Comparison of ENCODE assay signal across 8 mouse cellular contexts in the genomic region with DNA sequence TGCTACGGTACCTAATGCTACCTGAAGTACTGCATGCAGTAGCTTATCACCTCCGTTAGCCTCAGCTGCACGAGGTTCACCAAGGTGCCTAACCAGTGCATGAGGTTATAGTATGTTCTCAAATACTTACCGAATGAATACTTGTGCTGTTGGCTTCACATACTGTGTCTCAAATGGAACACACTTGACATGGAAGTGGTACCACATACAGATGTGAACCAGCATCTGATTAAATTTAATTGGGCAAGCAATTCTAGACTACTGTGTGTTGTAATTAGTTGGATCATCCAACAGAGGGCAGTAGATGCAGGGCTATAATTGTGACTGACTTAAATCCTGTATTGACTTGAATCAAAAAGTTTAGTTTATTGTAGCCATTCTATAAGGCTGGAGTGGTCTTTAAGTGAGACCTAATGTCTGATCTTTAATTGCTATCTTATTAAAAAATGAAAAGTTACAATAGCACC. TPM values are rescaled to one million over a fixed set of nuclear protein-coding genes. Genes with fewer than 3 reads are reported as not detected.
DNase-seq lines count a peak whose midpoint lies in the region; ATAC-seq and TF ChIP-seq lines count a peak whose summit lies in the region.

No protein-coding gene starts in this region.

- no peak overlapping the region for H3K4me3 ChIP-seq in heart, embryonic 11.5 days (ENCODE audit: low read depth, low read length)
- no peak overlapping the region for H3K4me3 ChIP-seq in hindbrain, postnatal 0 days (ENCODE audit: low read length)
- no peak overlapping the region for H3K4me3 ChIP-seq in midbrain, embryonic 13.5 days (replicated peaks)

- DNase-seq in heart, adult 18-20 months = peak; percentile 30 to 59
- peak; percentile 31 to 49 for DNase-seq in B cell, adult 2 months
- peak; percentile 55 for DNase-seq in adipocyte (ENCODE audit: low spot score)
- DNase-seq in hindbrain, postnatal 0 days (ENCODE audit: low spot score) = peak; percentile 62
- no peak for DNase-seq in right cerebral cortex, postnatal 4 days
- no peak for DNase-seq in heart, postnatal 36 days

- peak; percentile 67 for TF ChIP-seq CTCF in hindbrain, postnatal 0 days (IDR thresholded peaks at IDR 0.05; ENCODE audit: low read depth)

- H3K27me3 ChIP-seq in heart, embryonic 11.5 days (ENCODE audit: control insufficient read depth, insufficient read depth, low read length) = no peaks in the 10 kb centered on the region
- H3K27me3 ChIP-seq in hindbrain, postnatal 0 days (ENCODE audit: insufficient read depth, low read length) = no peaks in the 10 kb centered on the region
- H3K27me3 ChIP-seq in midbrain, embryonic 13.5 days = no peaks in the 10 kb centered on the region

- no peak overlapping the region for H3K9ac ChIP-seq in heart, embryonic 11.5 days (ENCODE audit: low read depth, low read length)
- no peak overlapping the region for H3K9ac ChIP-seq in hindbrain, postnatal 0 days (replicated peaks; ENCODE audit: low read length)
- H3K9ac ChIP-seq in midbrain, embryonic 13.5 days (replicated peaks) = no peak overlapping the region

- no peaks in the 10 kb centered on the region for H3K9me3 ChIP-seq in heart, embryonic 11.5 days (replicated peaks; ENCODE audit: control insufficient read depth, low read length)
- H3K9me3 ChIP-seq in hindbrain, postnatal 0 days (ENCODE audit: low read length) = no peaks in the 10 kb centered on the region
- H3K9me3 ChIP-seq in midbrain, embryonic 13.5 days = no peaks in the 10 kb centered on the region

- ATAC-seq in heart, embryonic 11.5 days (replicated peaks; ENCODE audit: insufficient number of reproducible peaks, low FRiP score, low TSS enrichment) = no peak
- peak; percentile 35; the same call in 1 of the 2 replicates for ATAC-seq in hindbrain, postnatal 0 days
- peak; percentile 77 for ATAC-seq in midbrain, embryonic 13.5 days

- no peaks in the 10 kb centered on the region; the same call in 1 of the 2 replicates for H3K36me3 ChIP-seq in heart, embryonic 11.5 days (ENCODE audit: control insufficient read depth, insufficient read depth, low read length)
- H3K36me3 ChIP-seq in hindbrain, postnatal 0 days (ENCODE audit: insufficient read depth, low read length) = peaks cover 15% of the 10 kb centered on the region; the same call in 1 of the 2 replicates
- H3K36me3 ChIP-seq in midbrain, embryonic 13.5 days = peaks cover 38% of the 10 kb centered on the region

- no peak overlapping the region for H3K4me2 ChIP-seq in heart, embryonic 11.5 days
- no peak overlapping the region for H3K4me2 ChIP-seq in hindbrain, postnatal 0 days (ENCODE audit: low read depth, low read length)
- no peak overlapping the region for H3K4me2 ChIP-seq in midbrain, embryonic 13.5 days (replicated peaks)

- intact Hi-C loops in heart, postnatal 36 days (cut with DNase I) = loop anchor here (5.0 kb wide), 3 partner anchors 66 to 396 kb away; partner anchors contain the start of genes Gm49395 and Itga1

- H3K4me1 ChIP-seq in heart, embryonic 11.5 days (ENCODE audit: control insufficient read depth, insufficient read depth, low read length) = no peaks in the 10 kb centered on the region
- no peaks in the 10 kb centered on the region for H3K4me1 ChIP-seq in hindbrain, postnatal 0 days (ENCODE audit: insufficient read depth, low read length)
- no peaks in the 10 kb centered on the region for H3K4me1 ChIP-seq in midbrain, embryonic 13.5 days (replicated peaks)

- H3K27ac ChIP-seq in heart, embryonic 11.5 days (ENCODE audit: low read depth, low read length) = no peak overlapping the region
- no peak overlapping the region for H3K27ac ChIP-seq in hindbrain, postnatal 0 days
- no peak overlapping the region for H3K27ac ChIP-seq in midbrain, embryonic 13.5 days

- WGBS in heart, embryonic 11.5 days (ENCODE audit: insufficient replicate concordance) = 77% methylated on average over 4 of the region's 4 CpGs
- WGBS in hindbrain, postnatal 0 days = 84% methylated on average over 4 of the region's 4 CpGs
- WGBS in midbrain, embryonic 13.5 days = 86% methylated on average over 4 of the region's 4 CpGs

RNA-seq across cellular contexts. Expression of gene Mocs2, which starts 13.4 kb away (rescaled TPM):
- total RNA-seq in heart, adult 18-20 months (2021) = 10 to 100 TPM; 33.1 to 35.5 TPM
- 56.6 and 57.7 TPM in 2 replicates for polyA plus RNA-seq in heart, embryonic 11.5 days (2014; fragmentation: Nextera tagmentation; extraction: Ambion mirVana)
- 31.4 and 47.2 TPM in 2 replicates for total RNA-seq in hindbrain, postnatal 0 days (2014; rRNA removed)
- polyA plus RNA-seq in hindbrain, postnatal 0 days (2015; fragmentation: Nextera tagmentation; extraction: Ambion mirVana) = 142 and 147 TPM in 2 replicates
- polyA plus RNA-seq in midbrain, embryonic 13.5 days (2015; fragmentation: Nextera tagmentation; extraction: Ambion mirVana) = 99.6 and 103 TPM in 2 replicates
- total RNA-seq in heart, postnatal 36 days (2021) = 10 to 100 TPM; 31.9 to 42.1 TPM

Comparison
In these comparisons a context has a peak if more than half of its experiments do, and no peak if none do; other contexts are left out.
1. DNase-seq: peak in heart, adult 18-20 months (2 of 2), B cell, adult 2 months (2 of 2), adipocyte (single experiment) and hindbrain, postnatal 0 days (single experiment); none in right cerebral cortex, postnatal 4 days (single experiment) and heart, postnatal 36 days (0 of 2).